Mouse (Mus musculus) ovary, postnatal 10 days (tissue): Measurements from ENCODE around the gene Zfp444.

Source experiments
- DNase-seq: peaks from one replicate; pipeline ENCODE4 v3.0.0; 2022; ENCODE audit warnings: low spot score

Zfp444 gene

GRCm38 (mm10) chr7:6172006-6172649 lies at the start of gene Zfp444:
Gene Zfp444 (plus strand): TSS chr7:6172226.
- DNase-seq, result peak; percentile 89

- DNase-seq, result peak; percentile 54
These were observed 45.2 kb upstream of the Zfp444 start for GRCm38 (mm10) chr7:6126690-6127448.

DNA sequence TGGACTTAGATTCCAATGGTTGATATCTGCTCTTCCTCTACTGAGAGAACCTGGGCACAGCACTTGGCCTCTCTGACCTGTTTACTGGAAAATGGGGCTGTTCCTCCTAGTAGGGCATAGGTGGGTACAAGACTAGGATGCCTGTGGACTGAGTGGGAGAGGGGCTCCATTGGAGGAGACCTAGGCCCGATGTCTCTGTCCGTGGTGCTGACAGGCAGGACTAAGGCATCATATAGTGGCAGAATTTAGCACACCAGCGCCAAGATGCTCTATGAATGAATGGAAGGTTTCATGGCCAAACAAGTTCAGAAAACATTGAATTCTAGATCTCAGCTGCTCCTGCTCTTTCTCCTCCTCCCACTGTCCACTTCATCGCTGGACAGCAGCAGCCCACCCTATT lies 41.7 kb upstream of the Zfp444 start:
- no peak for DNase-seq

DNA sequence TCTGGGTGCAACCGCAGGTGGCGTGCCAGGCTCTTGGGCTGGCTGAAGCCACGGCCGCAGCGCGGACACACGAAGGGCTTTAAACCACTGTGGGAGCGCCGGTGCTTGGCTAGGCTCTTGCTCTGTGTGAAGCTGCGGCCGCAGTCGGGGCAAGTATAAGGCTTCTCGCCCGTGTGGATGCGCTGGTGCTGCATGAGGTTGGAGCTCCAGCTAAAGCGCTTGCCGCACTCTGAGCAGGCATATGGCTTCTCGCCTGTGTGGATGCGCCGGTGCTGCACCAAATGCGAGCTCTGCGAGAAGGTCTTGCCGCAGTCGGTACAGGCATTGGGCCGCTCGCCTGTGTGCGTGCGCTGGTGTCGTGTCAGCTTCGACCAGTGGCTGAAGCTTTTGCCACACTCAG lies 39.4 kb upstream of the Zfp444 start:
- no peak for DNase-seq

DNA sequence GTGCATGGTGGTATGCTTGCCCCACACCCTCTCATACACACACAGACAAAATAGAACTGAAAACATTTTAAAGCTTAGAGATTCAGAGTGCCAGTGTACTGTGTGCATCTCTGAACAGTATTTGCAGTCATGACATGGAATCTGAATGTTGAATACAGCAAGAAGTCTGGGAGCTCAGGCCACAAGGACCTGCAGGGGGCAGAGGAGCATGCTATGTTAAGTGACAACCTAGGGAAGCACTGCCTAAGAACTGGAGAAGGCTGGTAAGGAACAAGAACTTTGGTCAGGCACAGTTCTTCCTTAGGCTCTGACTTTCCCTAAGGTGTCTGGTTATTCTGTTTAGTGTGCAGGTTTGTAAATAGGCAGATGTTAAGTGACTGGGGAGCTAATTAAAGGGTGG lies 35.5 kb upstream of the Zfp444 start:
- DNase-seq, result no peak

DNA sequence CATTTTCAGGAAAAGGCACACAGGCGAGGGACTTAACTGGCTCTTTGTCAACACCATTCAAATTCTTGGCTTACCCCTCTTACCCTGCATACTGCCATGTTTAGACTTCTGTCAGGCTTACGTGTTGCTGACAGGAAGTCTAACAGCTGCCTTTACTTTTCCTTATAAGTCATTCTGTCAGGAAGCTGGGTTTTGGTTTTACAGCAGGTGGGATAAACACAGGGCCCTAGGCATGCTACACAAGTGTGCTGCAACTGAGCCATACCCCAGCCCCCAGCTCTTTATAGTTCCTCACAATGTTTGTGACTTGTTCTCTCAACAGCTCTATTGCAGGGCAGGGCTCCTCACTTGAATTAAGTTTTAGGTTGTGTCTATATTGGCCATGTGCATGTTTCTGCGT lies 32.7 kb upstream of the Zfp444 start:
- DNase-seq, result no peak

GRCm38 (mm10) chr7:6143991-6144531 lies 28.0 kb upstream of the Zfp444 start:
- DNase-seq, result no peak

DNA sequence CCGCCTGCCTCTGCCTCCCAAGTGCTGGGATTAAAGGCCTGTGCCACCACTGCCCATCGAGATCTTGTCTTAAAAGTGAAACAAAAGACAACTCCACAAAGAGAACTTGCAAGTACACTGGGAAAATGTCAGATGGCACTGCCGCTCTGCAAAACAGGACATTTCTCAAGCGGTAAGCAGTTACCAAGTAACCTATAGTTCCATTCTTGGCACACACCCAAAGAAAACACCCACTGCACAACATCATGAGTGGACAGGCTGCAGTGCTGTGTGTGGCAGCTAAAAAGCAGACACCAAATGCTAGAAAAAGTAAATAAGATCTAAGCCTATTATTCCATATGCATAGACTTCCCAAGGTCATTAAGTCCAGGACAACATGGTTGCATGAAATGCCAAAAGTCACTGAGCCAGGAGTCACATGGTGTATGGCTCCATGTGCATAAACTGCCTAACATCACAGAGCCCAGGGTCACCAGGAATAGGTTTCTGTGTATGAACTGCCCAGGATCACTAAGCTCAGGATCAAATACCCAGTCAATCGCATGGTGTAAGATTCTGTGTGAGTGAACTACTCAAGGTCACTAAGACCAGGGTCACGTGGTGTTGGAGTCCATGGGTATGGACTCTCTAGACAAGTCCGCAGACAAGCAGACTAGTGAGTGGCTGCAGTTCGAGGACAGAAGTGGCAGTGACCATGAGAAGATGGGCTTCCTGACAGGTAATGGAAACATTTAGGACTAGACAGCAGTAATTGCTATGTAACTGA lies 26.4 kb upstream of the Zfp444 start:
- no peak for DNase-seq

GRCm38 (mm10) chr7:6146194-6146981 lies 25.6 kb upstream of the Zfp444 start:
- no peak for DNase-seq

DNA sequence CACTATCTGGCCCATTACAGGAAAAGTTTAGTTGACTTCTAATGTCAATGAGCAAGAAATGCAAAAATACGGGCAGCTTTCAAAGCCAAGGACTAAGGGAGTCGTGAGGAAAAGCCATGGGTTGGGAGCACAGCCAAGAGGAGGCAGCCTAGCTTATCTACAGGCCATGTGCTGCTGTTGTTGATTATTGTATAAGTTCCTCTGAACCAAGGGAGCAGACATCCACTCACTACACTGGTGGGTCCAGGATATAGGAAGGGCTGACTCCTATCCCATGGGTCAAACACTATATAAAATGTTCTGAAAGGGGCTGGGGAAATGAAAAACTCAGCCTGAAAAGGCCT lies 25.1 kb upstream of the Zfp444 start:
- no peak for DNase-seq

DNA sequence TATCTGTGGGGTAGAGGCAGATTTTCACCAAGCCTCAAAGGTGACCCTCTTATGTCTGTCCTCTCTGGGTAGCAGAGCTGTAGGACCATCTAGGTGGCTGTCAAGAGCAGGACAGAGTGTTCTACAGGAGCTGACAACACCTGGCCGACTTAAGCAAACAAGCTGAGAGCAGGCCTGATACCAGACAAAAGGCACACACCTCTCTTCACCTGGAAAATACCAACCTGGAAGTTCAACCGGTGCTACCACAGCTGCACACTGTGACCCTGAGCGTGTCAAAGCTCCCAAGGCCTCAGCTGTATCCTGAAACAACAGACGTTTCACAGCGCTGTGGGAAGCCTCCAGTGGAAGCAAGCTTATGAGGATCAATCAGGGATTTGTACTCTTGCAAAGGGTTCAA lies 24.3 kb upstream of the Zfp444 start:
- DNase-seq, result no peak

- DNase-seq, result no peak
These were observed 20.8 kb upstream of the Zfp444 start for GRCm38 (mm10) chr7:6151266-6151665.

GRCm38 (mm10) chr7:6152036-6152435 lies 20.0 kb upstream of the Zfp444 start:
- DNase-seq, result no peak

- DNase-seq, result no peak
These were observed 18.9 kb upstream of the Zfp444 start for GRCm38 (mm10) chr7:6153131-6153530.

GRCm38 (mm10) chr7:6154164-6154563 lies 17.9 kb upstream of the Zfp444 start:
- DNase-seq, result no peak

DNA sequence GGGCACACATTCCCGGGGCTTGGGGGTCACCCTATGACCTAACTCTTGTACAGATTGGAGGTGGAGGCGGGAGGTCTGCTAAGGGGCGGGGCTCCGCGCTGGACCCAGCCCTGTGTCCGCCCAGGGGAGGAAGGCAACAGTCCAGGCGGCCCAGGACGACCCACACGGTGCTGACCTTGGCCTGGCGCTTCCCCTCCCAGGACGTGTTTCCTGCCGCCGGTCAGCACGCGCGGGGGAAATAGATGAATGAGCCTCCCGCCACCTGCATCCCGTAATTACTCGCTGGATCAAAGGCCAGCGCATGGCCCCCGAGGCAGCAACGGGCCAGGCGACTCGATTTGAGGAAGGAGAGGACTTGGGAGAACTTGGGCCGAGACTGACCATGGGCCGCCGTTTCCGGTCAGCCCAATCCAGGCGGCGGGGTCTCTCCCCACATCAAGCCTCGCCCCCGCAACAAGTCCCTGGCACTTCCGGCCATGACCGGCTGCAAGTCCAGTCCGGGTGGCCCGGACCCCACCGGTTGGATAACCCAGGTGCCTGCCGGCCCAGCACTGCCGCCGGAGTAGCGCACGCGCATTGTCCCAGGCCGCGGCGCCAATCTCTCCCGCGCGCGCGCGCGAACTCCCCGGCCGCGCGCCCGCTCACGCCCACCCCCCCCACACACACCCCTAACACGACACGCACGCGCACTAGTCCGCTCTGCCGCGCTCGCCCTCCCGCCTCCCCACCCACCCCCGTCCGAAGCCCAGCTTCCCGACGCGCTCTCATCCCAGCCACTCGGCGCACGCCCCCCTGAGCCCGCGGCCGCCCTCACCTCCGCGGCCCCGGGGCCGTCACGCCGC lies 16.8 kb upstream of the Zfp444 start:
- DNase-seq, result no peak

GRCm38 (mm10) chr7:6155901-6156411 lies 16.1 kb upstream of the Zfp444 start, which contains the start of gene Zfp787:
Gene Zfp787 (minus strand): TSS chr7:6155997.
- peak; percentile 87 for DNase-seq

DNA sequence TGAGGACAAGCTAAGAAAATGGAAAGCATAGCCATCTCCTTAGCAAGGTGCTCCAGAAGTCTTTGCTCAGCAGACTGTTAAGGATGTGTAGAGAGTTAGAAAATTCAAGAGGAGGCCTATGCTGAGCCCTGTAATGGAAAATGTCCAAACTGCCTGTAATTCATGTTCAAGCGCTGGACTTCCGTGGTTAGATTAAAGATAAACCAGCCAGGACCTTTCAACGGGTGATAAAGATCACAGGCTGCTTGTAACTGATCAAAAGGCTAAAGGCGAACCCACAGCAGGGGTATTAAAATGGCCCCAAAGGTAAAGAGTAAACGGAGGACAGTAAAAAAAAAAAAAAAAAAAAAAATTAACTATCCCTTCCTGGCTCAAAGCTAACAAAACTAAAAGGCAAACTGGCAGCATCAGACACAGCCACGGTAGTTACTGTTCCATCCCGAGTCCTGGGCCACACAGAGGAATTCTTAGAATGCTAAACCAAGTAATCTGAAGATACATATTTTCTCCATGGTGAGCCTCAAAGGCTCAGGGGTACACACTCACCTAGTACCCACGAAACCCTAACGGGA lies 15.0 kb upstream of the Zfp444 start:
- DNase-seq, result no peak

DNA sequence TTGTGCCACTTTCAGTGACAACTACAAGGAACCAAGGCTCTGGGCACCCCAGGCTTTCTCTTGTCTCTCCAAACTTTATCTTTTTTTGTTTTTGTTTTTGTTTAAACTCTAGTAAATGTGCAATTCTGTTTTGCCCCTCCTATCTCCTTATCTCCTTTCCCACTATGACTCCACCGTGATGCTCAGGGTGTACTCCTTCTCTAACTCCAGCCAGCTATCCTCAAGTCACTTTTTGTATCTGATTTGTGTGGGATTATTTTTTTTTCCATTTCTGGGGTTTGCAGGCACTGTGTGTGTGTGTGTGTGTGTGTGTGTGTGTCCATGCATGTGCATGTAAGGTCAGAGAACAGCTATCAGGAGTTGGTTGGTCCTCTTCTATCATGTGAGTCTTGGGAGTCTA lies 14.5 kb upstream of the Zfp444 start:
- no peak for DNase-seq

- DNase-seq, result no peak
These were observed 12.4 kb upstream of the Zfp444 start for GRCm38 (mm10) chr7:6159604-6160003.
